8 mouse cellular contexts compared by ENCODE assay signal in genomic region chr2:118110225-118110915, GRCm38 (mm10). TPM values are rescaled to one million over a fixed set of nuclear protein-coding genes. Genes with fewer than 3 reads are reported as not detected.
DNase-seq lines count a peak whose midpoint lies in the region; ATAC-seq lines count a peak whose summit lies in the region.

No protein-coding gene starts in this region.

- peaks cover 12% of the 10 kb centered on the region for H3K36me3 ChIP-seq in forebrain, embryonic 10.5 days (replicated peaks)
- no peaks in the 10 kb centered on the region for H3K36me3 ChIP-seq in liver, embryonic 12.5 days

- peak overlapping the region; percentile 69 for H3K4me3 ChIP-seq in forebrain, embryonic 10.5 days
- H3K4me3 ChIP-seq in liver, embryonic 12.5 days = no peak overlapping the region

- peak overlapping the region; percentile 70 for H3K4me2 ChIP-seq in liver, embryonic 12.5 days

- 35% methylated on average over 17 of the region's 17 CpGs for WGBS in forebrain, embryonic 10.5 days
- 44% methylated on average over 17 of the region's 17 CpGs for WGBS in liver, embryonic 12.5 days (ENCODE audit: insufficient replicate concordance)

- 0 out of 2 replicates have a peak overlapping the region, but pooled peaks have one; percentile 0 for H3K9ac ChIP-seq in liver, embryonic 12.5 days

- H3K27me3 ChIP-seq in forebrain, embryonic 10.5 days (ENCODE audit: poor library complexity, severe bottlenecking) = peaks cover 26% of the 10 kb centered on the region
- peaks cover 27% of the 10 kb centered on the region for H3K27me3 ChIP-seq in liver, embryonic 12.5 days (replicated peaks)

- intact Hi-C loops in heart, postnatal 14 days (cut with DNase I) = loop anchor here (2.0 to 5.0 kb wide), 4 partner anchors 73 to 570 kb away; no protein-coding TSS in a partner anchor

- no peak for ATAC-seq in liver, embryonic 12.5 days

- H3K27ac ChIP-seq in forebrain, embryonic 10.5 days = peak overlapping the region; percentile 84
- H3K27ac ChIP-seq in liver, embryonic 12.5 days = no peak overlapping the region

- DNase-seq in cerebellum, postnatal 10 days = peak; percentile 21 to 28
- no peak for DNase-seq in cerebellum, adult 9-10 months
- peak; percentile 57 for DNase-seq in adipocyte (ENCODE audit: low spot score)
- peak; percentile 60 for DNase-seq in forebrain, embryonic 10.5 days (ENCODE audit: extremely low spot score, low spot score)
- peak; percentile 28 to 45 for DNase-seq in heart, postnatal 14 days
- peak; percentile 57 for DNase-seq in neural tube, embryonic 10.5 days (ENCODE audit: extremely low spot score, low spot score)
- no peak for DNase-seq in natural killer cell, adult 2 months (ENCODE audit: low spot score in 2 of 2)

- H3K9me3 ChIP-seq in forebrain, embryonic 10.5 days = no peaks in the 10 kb centered on the region
- H3K9me3 ChIP-seq in liver, embryonic 12.5 days (replicated peaks) = no peaks in the 10 kb centered on the region

- peaks cover 54% of the 10 kb centered on the region for H3K4me1 ChIP-seq in forebrain, embryonic 10.5 days
- peaks cover 13% of the 10 kb centered on the region for H3K4me1 ChIP-seq in liver, embryonic 12.5 days

RNA-seq across cellular contexts. Expression of gene Thbs1, which starts 1.3 kb away (rescaled TPM):
- 40.0 and 40.9 TPM in 2 replicates for polyA plus RNA-seq in forebrain, embryonic 10.5 days (2016; fragmentation: Nextera tagmentation; extraction: Ambion mirVana)
- total RNA-seq in heart, postnatal 14 days (2021) = 10 to 100 TPM; 20.3 to 24.0 TPM
- polyA plus RNA-seq in liver, embryonic 12.5 days (2016; fragmentation: Nextera tagmentation; extraction: Ambion mirVana) = 69.2 and 78.6 TPM in 2 replicates

Comparison
In these comparisons a context has a peak if more than half of its experiments do, and no peak if none do; other contexts are left out.
1. DNase-seq: peak in cerebellum, postnatal 10 days (2 of 2), adipocyte (single experiment), forebrain, embryonic 10.5 days (single experiment), heart, postnatal 14 days (2 of 2) and neural tube, embryonic 10.5 days (single experiment); none in cerebellum, adult 9-10 months (single experiment) and natural killer cell, adult 2 months (0 of 2).